Mouse (Mus musculus): ENCODE measurements around the gene 9030025P20Rik.
"Not testable (repeated sequence)": the region's sequence is repeated elsewhere in the genome, so short reads cannot be mapped to it uniquely, and the experiment has no call there.

9030025P20Rik gene

DNA sequence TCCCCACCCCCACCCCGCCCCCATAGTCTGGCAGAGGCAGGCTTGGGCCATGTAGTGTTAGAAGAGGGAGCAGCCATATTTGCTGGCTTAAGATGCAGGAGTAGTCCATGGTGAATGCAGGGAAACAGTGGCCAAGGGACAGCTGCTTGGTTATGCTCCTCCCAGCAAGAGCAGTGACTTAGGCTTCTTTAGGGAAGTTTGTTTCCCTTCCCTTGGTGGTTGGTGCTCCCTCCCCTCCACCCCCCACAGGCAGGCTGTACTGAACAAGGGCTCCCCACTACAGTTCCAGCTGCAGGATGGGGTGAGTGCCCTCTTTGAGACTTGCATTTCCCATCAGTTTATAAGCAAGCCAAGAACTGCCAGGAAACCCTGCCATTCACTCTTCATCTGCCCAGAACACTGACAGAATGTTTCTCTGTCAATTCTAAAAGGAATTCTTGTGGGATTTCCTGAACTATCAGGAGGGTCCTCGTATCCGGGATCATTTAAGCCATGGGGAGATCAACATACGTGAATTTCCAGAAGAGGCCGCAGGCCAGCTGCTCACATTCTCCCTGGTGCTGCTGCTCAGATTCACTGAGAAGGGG is 11.9 kb downstream of the 9030025P20Rik start:
- not testable (repeated sequence) for DNase-seq (ENCODE audit: low read depth, low spot score)

- DNase-seq (ENCODE audit: low read depth, low spot score), result not testable (repeated sequence)
Measured at GRCm38 (mm10) chr17:14992522-14993138, 14.4 kb downstream of the 9030025P20Rik start.

DNA sequence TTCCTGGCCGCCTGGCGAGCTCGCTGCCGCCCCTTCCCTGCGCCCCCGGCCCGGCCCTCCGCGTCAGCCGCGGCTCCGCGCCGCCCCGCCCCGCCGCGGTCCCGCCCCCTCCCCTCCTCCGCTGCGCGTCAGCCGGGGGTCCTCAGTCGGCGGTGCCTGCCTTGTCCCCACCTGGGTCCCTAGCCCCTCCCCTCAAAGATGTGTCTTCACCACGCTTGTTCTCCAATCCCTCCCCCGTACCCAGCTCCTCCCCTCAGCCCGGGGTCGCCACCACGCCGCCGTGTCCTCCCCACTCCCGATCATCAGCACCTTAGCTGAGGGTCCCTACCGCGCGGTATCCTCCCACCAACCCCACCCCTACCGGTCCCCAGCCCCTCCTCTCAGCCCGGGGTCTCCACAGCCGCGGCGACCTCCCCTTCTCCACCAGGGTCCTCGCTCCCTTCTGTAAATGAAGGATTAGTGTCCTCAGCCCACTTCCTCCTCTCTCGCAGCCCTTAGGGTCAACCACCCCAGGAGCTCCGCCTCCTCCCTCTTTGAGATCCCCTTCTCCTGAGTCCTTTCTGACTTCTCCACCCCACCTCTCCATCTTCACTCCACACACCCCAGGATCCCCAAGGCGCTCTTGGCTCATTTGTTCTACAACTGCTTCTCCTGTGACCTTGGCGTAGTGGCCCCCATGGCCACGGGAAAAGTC is 15.0 kb downstream of the 9030025P20Rik start:
- not testable (repeated sequence) for DNase-seq (ENCODE audit: low read depth, low spot score)

GRCm38 (mm10) chr17:14994140-14994539 is 15.9 kb downstream of the 9030025P20Rik start:
- DNase-seq (ENCODE audit: low read depth, low spot score), result not testable (repeated sequence)

DNA sequence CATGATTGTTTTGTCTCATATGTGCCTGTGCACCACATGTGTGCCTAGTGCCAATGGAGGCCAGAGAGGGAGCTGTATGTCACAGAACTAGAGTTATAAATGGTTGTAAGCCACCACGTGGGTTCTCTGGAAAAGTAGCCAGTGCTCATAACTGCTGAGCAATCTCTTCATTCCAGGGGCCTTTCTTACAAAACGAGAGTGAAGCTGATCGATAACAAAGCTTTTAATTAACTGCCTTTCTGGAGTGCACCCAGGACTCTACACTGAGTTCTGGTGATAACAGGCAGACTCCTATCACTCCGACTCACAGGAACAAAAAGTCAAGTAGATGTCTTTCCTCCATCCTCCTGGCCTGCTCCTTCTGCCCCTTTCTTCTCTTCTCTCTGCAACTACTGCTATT is 21.8 kb downstream of the 9030025P20Rik start:
- DNase-seq (ENCODE audit: low read depth, low spot score), result not testable (repeated sequence)

- DNase-seq (ENCODE audit: low read depth, low spot score), result not testable (repeated sequence)
Measured at GRCm38 (mm10) chr17:15009088-15009487, 30.8 kb downstream of the 9030025P20Rik start.

DNA sequence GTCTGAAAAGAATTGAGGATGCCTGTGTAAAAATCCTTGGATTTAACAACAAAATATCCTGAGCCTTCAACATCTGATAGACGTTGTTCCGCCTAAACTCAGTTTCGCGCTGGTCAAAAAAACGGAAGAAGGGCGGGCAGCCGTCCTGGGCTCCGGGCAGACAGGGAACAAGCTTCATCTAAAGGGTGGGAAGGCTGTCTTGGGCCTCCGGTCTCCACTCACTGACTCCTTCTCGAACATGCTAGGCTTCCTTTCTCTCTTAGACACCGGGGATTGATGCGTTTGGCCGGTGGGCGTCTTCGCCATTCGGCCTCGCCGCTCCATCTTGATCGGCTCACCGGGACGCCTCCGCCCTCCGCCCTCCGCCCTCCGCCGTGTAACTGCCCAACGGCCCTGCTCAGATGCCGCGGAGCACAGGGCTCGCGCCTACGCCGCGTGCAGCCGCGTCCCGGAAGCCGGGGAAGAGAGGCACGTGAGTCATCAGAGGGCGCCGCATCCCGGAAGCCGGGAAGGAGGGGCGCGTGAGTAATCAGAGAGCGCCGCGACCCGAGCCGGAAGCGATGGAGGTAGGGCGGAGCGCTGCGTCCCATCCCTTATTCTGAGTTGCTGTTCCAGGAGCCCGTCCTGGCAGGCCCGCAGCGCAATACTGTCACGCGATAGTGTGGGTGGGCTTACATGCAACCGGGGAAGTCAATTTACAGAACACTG is 31.6 kb downstream of the 9030025P20Rik start, which contains the start of gene Gm3435:
Gene Gm3435 (plus strand): TSS at position 471 of the 708 bp plus-strand sequence.
- DNase-seq (ENCODE audit: low read depth, low spot score), result not testable (repeated sequence)

DNA sequence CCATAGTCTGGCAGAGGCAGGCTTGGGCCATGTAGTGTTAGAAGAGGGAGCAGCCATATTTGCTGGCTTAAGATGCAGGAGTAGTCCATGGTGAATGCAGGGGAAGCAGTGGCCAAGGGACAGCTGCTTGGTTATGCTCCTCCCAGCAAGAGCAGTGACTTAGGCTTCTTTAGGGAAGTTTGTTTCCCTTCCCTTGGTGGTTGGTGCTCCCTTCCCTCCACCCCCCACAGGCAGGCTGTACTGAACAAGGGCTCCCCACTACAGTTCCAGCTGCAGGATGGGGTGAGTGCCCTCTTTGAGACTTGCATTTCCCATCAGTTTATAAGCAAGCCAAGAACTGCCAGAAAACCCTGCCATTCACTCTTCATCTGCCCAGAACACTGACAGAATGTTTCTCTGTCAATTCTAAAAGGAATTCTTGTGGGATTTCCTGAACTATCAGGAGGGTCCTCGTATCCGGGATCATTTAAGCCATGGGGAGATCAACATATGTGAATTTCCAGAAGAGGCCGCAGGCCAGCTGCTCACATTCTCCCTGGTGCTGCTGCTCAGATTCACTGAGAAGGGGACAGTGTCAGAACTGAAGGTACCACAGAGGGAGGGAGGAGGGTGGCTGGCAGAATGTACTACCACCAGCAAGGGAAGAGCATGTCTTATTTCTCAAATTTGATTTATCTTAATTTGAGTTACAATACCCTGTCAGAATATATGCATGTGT is 43.4 kb downstream of the 9030025P20Rik start:
- DNase-seq (ENCODE audit: low read depth, low spot score), result not testable (repeated sequence)

- DNase-seq (ENCODE audit: low read depth, low spot score), result not testable (repeated sequence)
Measured at GRCm38 (mm10) chr17:15023878-15024492, 45.7 kb downstream of the 9030025P20Rik start.

GRCm38 (mm10) chr17:15024502-15025193 is 46.4 kb downstream of the 9030025P20Rik start:
- not testable (repeated sequence) for DNase-seq (ENCODE audit: low read depth, low spot score)

DNA sequence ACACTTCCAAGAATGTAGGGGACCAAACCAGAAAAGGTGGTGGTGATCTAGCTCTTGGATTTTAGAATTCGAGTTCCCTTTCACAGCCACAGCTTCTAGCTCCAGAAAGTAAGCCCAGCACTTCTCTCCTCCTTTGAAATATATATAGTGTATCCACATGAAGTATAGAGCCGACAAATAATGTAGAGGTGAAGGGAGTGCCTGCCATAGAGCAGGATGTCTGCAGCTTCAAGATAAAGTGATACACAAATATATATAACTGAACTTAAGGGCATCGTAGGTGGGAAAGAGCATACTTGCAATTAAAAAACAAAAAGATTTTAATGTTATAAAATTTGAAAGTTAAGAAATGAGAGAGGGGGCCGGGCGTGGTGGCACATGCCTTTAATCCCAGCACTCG is 47.2 kb downstream of the 9030025P20Rik start:
- not testable (repeated sequence) for DNase-seq (ENCODE audit: low read depth, low spot score)

GRCm38 (mm10) chr17:15031414-15031813 is 53.1 kb downstream of the 9030025P20Rik start:
- not testable (repeated sequence) for DNase-seq (ENCODE audit: low read depth, low spot score)

GRCm38 (mm10) chr17:15040455-15040854 is 62.2 kb downstream of the 9030025P20Rik start:
- not testable (repeated sequence) for DNase-seq (ENCODE audit: low read depth, low spot score)

Data from telencephalon, adult 2 months (tissue).